Comparison of ENCODE assay signal across 18 mouse cellular contexts in genomic region chr3:120214616-120215250, GRCm38 (mm10).
A peak's percentile ranks its signal among the peaks of the same experiment; 100 is the strongest.
DNase-seq lines count a peak whose midpoint lies in the region; ATAC-seq and TF ChIP-seq lines count a peak whose summit lies in the region.
"Had no signal": no experiment of that assay in that cellular context is flagged by ENCODE, and none has a peak within 500 bp of the region (broad histone marks: within the 10 kb centered on the region; RNA-seq: fewer than 3 reads in every experiment).

No protein-coding gene starts in this region.

- WGBS in forebrain, embryonic 11.5 days = 53% methylated on average over 12 of the region's 12 CpGs
- 75% methylated on average over 12 of the region's 12 CpGs for WGBS in forebrain, embryonic 10.5 days
- 24% methylated on average over 12 of the region's 12 CpGs for WGBS in forebrain, embryonic 13.5 days
- 42% methylated on average over 12 of the region's 12 CpGs for WGBS in midbrain, embryonic 16.5 days

- no peaks in the 10 kb centered on the region for H3K36me3 ChIP-seq in forebrain, embryonic 11.5 days (ENCODE audit: control insufficient read depth, insufficient read depth, low read length)
- H3K36me3 ChIP-seq in forebrain, embryonic 10.5 days (replicated peaks) = no peaks in the 10 kb centered on the region
- H3K36me3 ChIP-seq in forebrain, embryonic 13.5 days (ENCODE audit: poor library complexity, severe bottlenecking) = no peaks in the 10 kb centered on the region
- no peaks in the 10 kb centered on the region for H3K36me3 ChIP-seq in midbrain, embryonic 16.5 days (ENCODE audit: control insufficient read depth, insufficient read depth, low read length)
- H3K36me3 ChIP-seq: embryonic facial prominence, embryonic 15.5 days; lung, embryonic 15.5 days; neural tube, embryonic 15.5 days had no signal

- H3K4me1 ChIP-seq in forebrain, embryonic 11.5 days (replicated peaks; ENCODE audit: control insufficient read depth, insufficient read depth, low read length) = peaks cover 2% of the 10 kb centered on the region; the same call in 1 of the 2 replicates
- peaks cover 13% of the 10 kb centered on the region for H3K4me1 ChIP-seq in forebrain, embryonic 10.5 days
- peaks cover 10% of the 10 kb centered on the region for H3K4me1 ChIP-seq in forebrain, embryonic 13.5 days
- peaks cover 3% of the 10 kb centered on the region; the same call in 1 of the 2 replicates for H3K4me1 ChIP-seq in midbrain, embryonic 16.5 days (ENCODE audit: control insufficient read depth, insufficient read depth, low read length)
- H3K4me1 ChIP-seq: embryonic facial prominence, embryonic 15.5 days; lung, embryonic 15.5 days had no signal

- no peak overlapping the region for H3K4me2 ChIP-seq in forebrain, embryonic 11.5 days (ENCODE audit: low read depth, low read length, severe bottlenecking)
- peak overlapping the region; percentile 36; the same call in 1 of the 2 replicates for H3K4me2 ChIP-seq in forebrain, embryonic 13.5 days
- peak overlapping the region; percentile 27; the same call in 1 of the 2 replicates for H3K4me2 ChIP-seq in midbrain, embryonic 16.5 days (ENCODE audit: low read length)
- H3K4me2 ChIP-seq: embryonic facial prominence, embryonic 15.5 days; liver, embryonic 11.5 days; lung, embryonic 15.5 days; neural tube, embryonic 15.5 days had no signal

- DNase-seq in forebrain, embryonic 11.5 days (ENCODE audit: low spot score) = no peak
- no peak for DNase-seq in forebrain, embryonic 10.5 days (ENCODE audit: extremely low spot score, low spot score)
- no peak for DNase-seq in left cerebral cortex, adult 2 months (ENCODE audit: extremely low spot score in 1 of 2, low spot score in 2 of 2)
- DNase-seq in left cerebral cortex, adult 11 months (ENCODE audit: low spot score) = no peak
- DNase-seq in spleen, postnatal 36 days (ENCODE audit: low spot score in 2 of 2) = no peak
- DNase-seq in thymus, adult 18-20 months = no peak
- DNase-seq: adrenal gland, postnatal 10 days; cerebellum, adult 8-10 months; heart, adult 11 months; kidney, adult 9 months; kidney, postnatal 4 days; thymus, postnatal 14 days had no signal

- H3K27ac ChIP-seq in forebrain, embryonic 11.5 days (ENCODE audit: low read depth, low read length) = no peak overlapping the region
- no peak overlapping the region for H3K27ac ChIP-seq in forebrain, embryonic 10.5 days
- H3K27ac ChIP-seq in left cerebral cortex, adult 2 months = no peak overlapping the region; the same call in 1 of the 2 replicates
- no peak overlapping the region for H3K27ac ChIP-seq in forebrain, embryonic 13.5 days
- no peak overlapping the region for H3K27ac ChIP-seq in midbrain, embryonic 16.5 days (ENCODE audit: low read length)
- H3K27ac ChIP-seq: embryonic facial prominence, embryonic 15.5 days; lung, embryonic 15.5 days; neural tube, embryonic 15.5 days had no signal

- H3K27me3 ChIP-seq in forebrain, embryonic 11.5 days (ENCODE audit: control insufficient read depth, insufficient read depth, low read length) = no peaks in the 10 kb centered on the region
- no peaks in the 10 kb centered on the region for H3K27me3 ChIP-seq in forebrain, embryonic 10.5 days (ENCODE audit: poor library complexity, severe bottlenecking)
- H3K27me3 ChIP-seq in forebrain, embryonic 13.5 days = no peaks in the 10 kb centered on the region
- H3K27me3 ChIP-seq in midbrain, embryonic 16.5 days (ENCODE audit: control insufficient read depth, insufficient read depth, low read depth, low read length) = no peaks in the 10 kb centered on the region
- H3K27me3 ChIP-seq: embryonic facial prominence, embryonic 15.5 days; lung, embryonic 15.5 days; neural tube, embryonic 15.5 days had no signal

- H3K9me3 ChIP-seq in forebrain, embryonic 11.5 days (ENCODE audit: control insufficient read depth, low read length) = no peaks in the 10 kb centered on the region
- no peaks in the 10 kb centered on the region for H3K9me3 ChIP-seq in forebrain, embryonic 10.5 days
- no peaks in the 10 kb centered on the region for H3K9me3 ChIP-seq in forebrain, embryonic 13.5 days (replicated peaks)
- no peaks in the 10 kb centered on the region for H3K9me3 ChIP-seq in midbrain, embryonic 16.5 days (replicated peaks; ENCODE audit: control insufficient read depth, low read length, poor library complexity, severe bottlenecking)
- H3K9me3 ChIP-seq: embryonic facial prominence, embryonic 15.5 days; lung, embryonic 15.5 days; neural tube, embryonic 15.5 days had no signal

- intact Hi-C loops in left cerebral cortex, adult 2 months (cut with DNase I) = loop anchor here (10.0 kb wide), 3 partner anchors 230 to 890 kb away; no protein-coding TSS in a partner anchor

- no peak for TF ChIP-seq CTCF in left cerebral cortex, adult 2 months (IDR thresholded peaks at IDR 0.05)

- peak; percentile 57 for ATAC-seq in forebrain, embryonic 11.5 days (replicated peaks; ENCODE audit: low FRiP score)
- ATAC-seq in forebrain, embryonic 13.5 days = peak; percentile 63; the same call in 1 of the 2 replicates
- peak; percentile 54; the same call in 1 of the 2 replicates for ATAC-seq in midbrain, embryonic 16.5 days

- H3K9ac ChIP-seq in forebrain, embryonic 11.5 days (ENCODE audit: low read length) = no peak overlapping the region
- H3K9ac ChIP-seq in forebrain, embryonic 13.5 days = no peak overlapping the region
- no peak overlapping the region for H3K9ac ChIP-seq in midbrain, embryonic 16.5 days (ENCODE audit: low read depth, low read length)
- H3K9ac ChIP-seq: embryonic facial prominence, embryonic 15.5 days; lung, embryonic 15.5 days; neural tube, embryonic 15.5 days had no signal

- no peak overlapping the region for H3K4me3 ChIP-seq in forebrain, embryonic 11.5 days (ENCODE audit: low read depth, low read length)
- no peak overlapping the region for H3K4me3 ChIP-seq in forebrain, embryonic 10.5 days
- peak overlapping the region; percentile 7; the same call in 1 of the 2 replicates for H3K4me3 ChIP-seq in left cerebral cortex, adult 2 months
- H3K4me3 ChIP-seq in forebrain, embryonic 13.5 days = no peak overlapping the region
- no peak overlapping the region for H3K4me3 ChIP-seq in midbrain, embryonic 16.5 days (ENCODE audit: low read depth, low read length)
- H3K4me3 ChIP-seq: embryonic facial prominence, embryonic 15.5 days; lung, embryonic 15.5 days; neural tube, embryonic 15.5 days had no signal
